Mouse (Mus musculus): ENCODE measurements around the gene Folr1. TPM values are rescaled to one million over a fixed set of nuclear protein-coding genes. Genes with fewer than 3 reads are reported as not detected.

Folr1 gene
- total RNA-seq, 2 experiments from 2014 or later, result 4.4 to 35.6 TPM

GRCm38 (mm10) chr7:101833916-101834584, 36.5 kb downstream of the Folr1 start:
- peak; percentile 41 to 51 for DNase-seq (ENCODE audit: low spot score in 2 of 2)

GRCm38 (mm10) chr7:101833352-101833751, 37.2 kb downstream of the Folr1 start:
- no peak for DNase-seq (ENCODE audit: low spot score in 2 of 2)

GRCm38 (mm10) chr7:101832372-101832771, 38.2 kb downstream of the Folr1 start:
- no peak for DNase-seq (ENCODE audit: low spot score in 2 of 2)

- DNase-seq (ENCODE audit: low spot score in 2 of 2), result no peak
Measured at GRCm38 (mm10) chr7:101831437-101831836, 39.2 kb downstream of the Folr1 start.

GRCm38 (mm10) chr7:101830373-101830772, 40.2 kb downstream of the Folr1 start:
- DNase-seq (ENCODE audit: low spot score in 2 of 2), result no peak

- DNase-seq (ENCODE audit: low spot score in 2 of 2), result no peak
Measured at GRCm38 (mm10) chr7:101823758-101824630, 46.6 kb downstream of the Folr1 start.

- DNase-seq (ENCODE audit: low spot score in 2 of 2), result no peak
Measured at GRCm38 (mm10) chr7:101822836-101823757, 47.5 kb downstream of the Folr1 start.

- peak in 1 of 2 experiments; percentile 21 for DNase-seq (ENCODE audit: low spot score in 2 of 2)
Measured at GRCm38 (mm10) chr7:101821571-101822501, 48.8 kb downstream of the Folr1 start.

- no peak for DNase-seq (ENCODE audit: low spot score in 2 of 2)
Measured at GRCm38 (mm10) chr7:101820295-101821030, 50.1 kb downstream of the Folr1 start.

- DNase-seq (ENCODE audit: low spot score in 2 of 2), result no peak
Measured at GRCm38 (mm10) chr7:101817861-101818401, 52.7 kb downstream of the Folr1 start, which contains the start of gene Phox2a. Gene Phox2a, plus strand, starts transcription at chr7:101818313.

Small RNA genes within 50 kb of the gene (microRNA-seq; reads per million reads assigned to microRNA genes)
- 0 reads per million in 2 experiments for gene Gm22655

Other genes with a start within 250 kb of the Folr1 start
- 10 to 100 TPM; 43.7 to 46.5 TPM for gene Clpb, start 207.2 kb downstream of the Folr1 start, total RNA-seq (2021)
- gene Phox2a, start 52.5 kb downstream of the Folr1 start, total RNA-seq (2021), result not detected
- 10 to 100 TPM; 32.9 to 36.0 TPM for gene Inppl1, start 32.6 kb downstream of the Folr1 start, total RNA-seq (2021)
- 1 to 10 TPM in 1 of 2 experiments, under 1 TPM in 1; 0.90 to 1.1 TPM for gene Folr2, start 13.6 kb downstream of the Folr1 start, total RNA-seq (2021)
- gene Anapc15, start 7.1 kb downstream of the Folr1 start, total RNA-seq (2021), result 10 to 100 TPM; 31.7 to 35.3 TPM
- 100 to 1,000 TPM in 1 of 2 experiments, 10 to 100 TPM in 1; 98.7 to 102 TPM for gene Lamtor1, start 35.1 kb upstream of the Folr1 start, total RNA-seq (2021)
- gene Tomt, start 35.6 kb upstream of the Folr1 start, total RNA-seq (2021), result under 1 TPM; 0.18 to 0.21 TPM
- 1 to 10 TPM; 4.8 to 7.4 TPM for gene Lrrc51, start 63.1 kb upstream of the Folr1 start, total RNA-seq (2021)
- gene Numa1, start 63.3 kb upstream of the Folr1 start, total RNA-seq (2021), result 10 to 100 TPM; 73.4 to 75.3 TPM
- 1 to 10 TPM; 8.4 to 8.7 TPM for gene Il18bp, start 147.9 kb upstream of the Folr1 start, total RNA-seq (2021)
- gene Rnf121, start 194.7 kb upstream of the Folr1 start, total RNA-seq (2021), result 10 to 100 TPM; 35.0 to 40.9 TPM
- 10 to 100 TPM; 19.6 to 22.3 TPM for gene Xndc1, start 194.7 kb upstream of the Folr1 start, total RNA-seq (2021)
- 1 to 10 TPM; 1.9 to 2.3 TPM for gene Xntrpc, start 194.9 kb upstream of the Folr1 start, total RNA-seq (2021)
- under 1 TPM in 1 of 2 experiments, not detected in 1; 0.60 TPM for gene Trpc2, start 212.3 kb upstream of the Folr1 start, total RNA-seq (2021)
- gene Art1, start 231.0 kb upstream of the Folr1 start, total RNA-seq (2021), result not detected
- not detected for gene Art5, start 238.7 kb upstream of the Folr1 start, total RNA-seq (2021)
- under 1 TPM in 1 of 2 experiments, not detected in 1; 0.14 TPM for gene Chrna10, start 246.0 kb upstream of the Folr1 start, total RNA-seq (2021)